Mouse (Mus musculus) testis, postnatal 10 days (tissue): ENCODE results near the gene Gm17482.

ENCODE experiments used
- DNase-seq: peaks from one replicate; pipeline ENCODE4 v3.0.0; 2021; ENCODE audit warnings: low spot score

The Gm17482 gene

DNA sequence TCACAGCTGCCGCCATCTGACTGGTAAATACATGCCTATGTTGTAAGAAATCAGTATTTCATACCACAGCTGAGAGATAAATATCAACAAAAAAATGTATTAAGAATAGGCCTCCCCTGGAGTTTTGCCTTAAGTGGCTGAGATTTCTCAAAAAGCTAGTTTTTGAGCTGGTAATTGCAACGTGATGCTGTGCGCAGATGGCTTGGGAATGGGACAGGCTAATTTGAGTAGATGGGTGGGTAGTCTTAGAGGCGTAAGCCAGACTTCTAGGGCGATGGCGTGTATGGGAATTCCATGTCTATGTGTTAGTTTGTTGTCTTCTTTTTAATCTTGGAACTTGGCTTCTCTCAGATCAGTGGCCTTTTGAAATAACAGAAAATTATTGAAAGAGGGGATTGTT is 64.7 kb downstream of the Gm17482 start:
- no peak for DNase-seq

DNA sequence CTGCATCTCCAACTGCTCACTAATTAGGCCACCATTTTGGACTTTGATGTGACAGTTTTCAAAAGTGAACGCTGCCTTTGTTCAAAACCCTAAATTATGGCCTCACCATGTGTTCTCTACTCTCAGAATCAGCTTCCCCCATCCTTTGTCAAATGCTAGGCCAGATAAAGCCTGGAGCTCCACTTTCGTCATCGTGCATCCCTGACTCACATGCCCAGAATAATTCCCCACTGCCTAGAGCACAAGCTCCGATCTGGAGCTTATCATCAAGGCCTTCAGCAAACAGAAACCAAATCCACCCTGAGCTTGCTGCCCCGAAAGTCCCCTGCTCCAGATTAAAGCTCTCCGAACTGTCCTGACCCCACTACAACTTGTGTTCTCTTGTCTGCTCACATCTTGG is 65.5 kb downstream of the Gm17482 start:
- DNase-seq = no peak

DNA sequence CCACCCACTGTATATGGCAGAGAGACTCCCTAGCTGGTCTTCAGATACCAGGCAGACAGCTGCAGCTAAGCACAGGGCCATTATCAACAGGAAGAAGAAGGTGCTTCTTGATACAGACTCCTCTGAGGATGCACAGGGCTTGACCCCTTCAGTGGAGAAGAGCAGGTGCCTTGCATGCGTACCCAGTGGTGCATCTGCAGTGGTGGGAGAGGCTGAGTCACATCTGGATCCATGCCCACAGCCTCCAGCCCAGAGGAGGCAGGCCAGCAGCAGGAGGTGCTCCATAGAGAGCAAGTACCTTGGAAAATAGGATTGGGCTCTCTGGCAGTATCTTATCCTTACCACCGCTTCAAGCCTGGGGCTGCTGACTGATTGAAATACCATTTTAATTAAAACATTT is 66.7 kb downstream of the Gm17482 start:
- DNase-seq = no peak

DNA sequence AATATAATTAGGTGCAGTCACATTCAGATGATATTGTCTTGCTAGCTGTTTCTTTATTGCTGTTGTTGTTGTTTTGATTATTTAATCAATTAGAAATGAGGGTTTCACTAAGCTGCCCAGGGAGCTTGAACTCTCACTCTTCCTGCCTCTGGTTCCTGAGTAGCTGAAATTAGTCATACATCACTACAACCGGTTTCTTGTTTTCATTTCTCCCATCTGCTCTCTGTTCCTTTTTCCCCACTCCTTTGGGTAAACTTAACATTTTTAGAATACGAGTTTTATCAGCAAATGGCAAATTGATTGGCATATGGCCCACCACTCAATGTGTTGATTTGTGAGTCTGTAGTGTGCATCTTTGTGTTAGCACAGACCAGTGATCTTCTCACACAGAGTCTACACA is 80.0 kb downstream of the Gm17482 start:
- DNase-seq = no peak
